Mouse (Mus musculus) CD4-positive, CD25-positive, alpha-beta regulatory T cell, adult 4 months (primary cell): ENCODE data around the gene Loxl3. TPM values are rescaled to one million over a fixed set of nuclear protein-coding genes. Genes with fewer than 3 reads are reported as not detected.

Experiments used
- ATAC-seq: one replicate; pipeline ENCODE4 v1.8.0; 2017
- polyA plus RNA-seq, 2 experiments: library from polyadenylated mRNA; unstranded; fragments of 100-300 nt; shearing (Covaris generic); gene quantifications; one replicate each; pipeline ENCODE4 v1.2.1; 2017

The Loxl3 gene
- polyA plus RNA-seq, 2 experiments from 2014 or later, result 1.8 TPM; not detected in 1

- ATAC-seq, result peak; percentile 45
Measured at GRCm38 (mm10) chr6:83087205-83087925, 53.4 kb downstream of the Loxl3 start.

GRCm38 (mm10) chr6:83087926-83088260 is 53.9 kb downstream of the Loxl3 start:
- ATAC-seq, result no peak

- no peak for ATAC-seq
Measured at GRCm38 (mm10) chr6:83092416-83093127, 58.6 kb downstream of the Loxl3 start.

DNA sequence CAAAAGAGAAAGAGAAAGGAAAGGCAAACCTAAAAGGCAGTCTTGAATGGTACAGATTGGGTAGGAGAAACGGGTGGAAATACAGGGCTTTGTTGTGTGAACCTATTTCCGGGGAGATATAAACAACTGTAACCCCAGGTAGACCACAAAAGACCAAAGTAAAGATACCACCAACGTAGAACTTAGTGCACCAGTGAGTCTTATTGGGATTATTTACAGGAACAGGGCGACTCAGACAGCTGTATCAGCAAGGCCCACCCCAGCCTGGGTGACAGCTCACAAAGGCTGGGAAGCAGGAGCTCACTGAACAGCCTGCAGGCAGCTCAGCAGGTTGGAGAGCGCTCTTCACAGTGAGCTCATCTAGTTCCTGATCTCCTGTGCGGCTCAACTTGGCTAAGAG is 62.0 kb downstream of the Loxl3 start:
- peak; percentile 98 for ATAC-seq

- ATAC-seq, result no peak
Measured at GRCm38 (mm10) chr6:83098411-83098810, 64.4 kb downstream of the Loxl3 start.

- ATAC-seq, result peak; percentile 89
Measured at GRCm38 (mm10) chr6:83101316-83101687, 67.3 kb downstream of the Loxl3 start, which contains the start of the genes Ccdc142 and Gm42688. Gene Ccdc142, plus strand, starts transcription at chr6:83101601. Gene Gm42688, plus strand, starts transcription at chr6:83101617.

DNA sequence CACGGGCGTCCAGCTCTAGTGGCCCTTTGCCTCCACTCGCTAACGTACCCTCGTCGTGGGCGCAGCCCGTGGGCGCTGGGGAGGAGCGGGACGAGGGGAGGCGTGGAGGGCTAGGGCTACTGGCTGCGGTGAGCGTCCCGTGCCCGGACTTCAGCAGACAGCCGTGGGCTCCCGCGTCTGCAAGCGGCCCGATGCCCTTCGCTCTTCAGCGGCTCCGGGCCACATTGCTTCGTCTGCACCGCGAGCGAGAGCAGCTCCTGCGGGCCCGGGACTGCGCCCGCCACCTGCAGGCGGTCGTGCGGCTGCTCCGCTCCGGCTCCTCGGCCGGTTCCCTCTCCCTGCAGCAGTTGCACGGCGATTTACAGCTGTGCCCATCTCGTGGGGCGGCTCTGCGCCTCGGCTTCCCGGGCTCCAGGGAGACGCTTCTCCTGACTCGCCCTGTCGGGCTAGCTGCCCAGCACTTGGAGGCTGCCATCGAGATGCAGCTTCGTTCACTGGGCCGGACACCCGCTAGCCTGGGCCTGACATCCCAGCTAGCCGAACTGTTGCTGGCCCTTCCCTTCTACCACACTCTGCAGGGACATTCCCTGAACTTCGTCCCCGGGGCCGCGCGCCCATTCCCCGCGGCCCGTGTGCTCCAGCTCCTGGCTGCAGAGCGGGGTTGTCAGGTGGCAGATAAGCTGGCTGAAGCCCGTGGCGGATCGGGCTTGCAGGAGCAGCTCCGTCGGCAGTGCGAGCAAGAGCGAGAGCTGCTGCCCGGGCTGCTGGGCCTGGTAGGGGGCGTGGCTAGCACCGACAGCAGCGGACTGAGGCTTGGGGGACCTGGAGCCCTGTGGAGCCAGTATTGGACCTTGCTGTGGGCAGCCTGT is 67.9 kb downstream of the Loxl3 start:
- peak; percentile 75 for ATAC-seq

Other genes starting within 250 kb of the Loxl3 start
- 1 to 10 TPM; 2.3 to 3.1 TPM for gene Sema4f, start 94.4 kb upstream of the Loxl3 start, polyA plus RNA-seq
- 1 to 10 TPM in 1 of 2 experiments, under 1 TPM in 1; 0.94 to 1.4 TPM for gene M1ap, start 87.3 kb upstream of the Loxl3 start, polyA plus RNA-seq
- gene Dok1, start 702 bp upstream of the Loxl3 start, polyA plus RNA-seq, result 100 to 1,000 TPM in 1 of 2 experiments, 10 to 100 TPM in 1; 31.8 to 115 TPM
- gene Aup1, start 20.3 kb downstream of the Loxl3 start, polyA plus RNA-seq, result 100 to 1,000 TPM; 424 to 552 TPM
- gene Htra2, start 21.1 kb downstream of the Loxl3 start, polyA plus RNA-seq, result 10 to 100 TPM; 27.3 to 37.9 TPM
- 1 to 10 TPM; 1.9 to 4.5 TPM for gene Dqx1, start 23.7 kb downstream of the Loxl3 start, polyA plus RNA-seq
- not detected for gene Tlx2, start 36.1 kb downstream of the Loxl3 start, polyA plus RNA-seq
- gene Pcgf1, start 43.7 kb downstream of the Loxl3 start, polyA plus RNA-seq, result 10 to 100 TPM; 42.5 to 49.3 TPM
- gene Lbx2, start 52.2 kb downstream of the Loxl3 start, polyA plus RNA-seq, result not detected
- 1 to 10 TPM in 1 of 2 experiments, under 1 TPM in 1; 0.82 to 2.2 TPM for gene Ccdc142, start 67.4 kb downstream of the Loxl3 start, polyA plus RNA-seq
- gene Gm42688, start 67.4 kb downstream of the Loxl3 start, polyA plus RNA-seq, result under 1 TPM; 0.67 to 0.68 TPM
- 10 to 100 TPM; 57.0 to 61.5 TPM for gene Mrpl53, start 74.9 kb downstream of the Loxl3 start, polyA plus RNA-seq
- 10 to 100 TPM in 1 of 2 experiments, 1 to 10 TPM in 1; 6.5 to 16.0 TPM for gene Mogs, start 81.3 kb downstream of the Loxl3 start, polyA plus RNA-seq
- gene Wbp1, start 87.4 kb downstream of the Loxl3 start, polyA plus RNA-seq, result 10 to 100 TPM; 20.4 to 23.6 TPM
- gene Ino80b, start 91.3 kb downstream of the Loxl3 start, polyA plus RNA-seq, result 1 to 10 TPM in 1 of 2 experiments, under 1 TPM in 1; 0.56 to 3.3 TPM
- gene Rtkn, start 101.3 kb downstream of the Loxl3 start, polyA plus RNA-seq, result under 1 TPM in 1 of 2 experiments, not detected in 1; 0.49 TPM
- gene Wdr54, start 122.2 kb downstream of the Loxl3 start, polyA plus RNA-seq, result 1 to 10 TPM in 1 of 2 experiments, not detected in 1; 2.1 TPM
- gene 1700003E16Rik, start 122.2 kb downstream of the Loxl3 start, polyA plus RNA-seq, result not detected
- 10 to 100 TPM; 14.7 to 18.2 TPM for gene Dctn1, start 131.7 kb downstream of the Loxl3 start, polyA plus RNA-seq
- gene Slc4a5, start 185.7 kb downstream of the Loxl3 start, polyA plus RNA-seq, result 1 to 10 TPM in 1 of 2 experiments, under 1 TPM in 1; 0.75 to 1.1 TPM